Mouse (Mus musculus) limb, embryonic 12.5 days (tissue): ENCODE data around the gene Sh2d7. TPM values are rescaled to one million over a fixed set of nuclear protein-coding genes. Genes with fewer than 3 reads are reported as not detected.

Experiments
- ATAC-seq: fragments of 200-750 bp; cut with Nextera tagmentation; 2 replicates; pipeline ENCODE4 v1.8.0; 2017; ENCODE audit warnings: low read depth, moderate TSS enrichment; ENCODE audit not compliant: insufficient number of reproducible peaks, insufficient read depth, low FRiP score, low TSS enrichment
- H3K27ac ChIP-seq: fragments of 300-500 bp; sonication (generic); 2 replicates; pipeline ENCODE4 v1.5.1; 2016; ENCODE audit warnings: mild to moderate bottlenecking, moderate library complexity
- H3K27me3 ChIP-seq: fragments of 300-500 bp; sonication (generic); 2 replicates; pipeline ENCODE4 v1.6.1; 2016; ENCODE audit warnings: mild to moderate bottlenecking, moderate library complexity
- H3K36me3 ChIP-seq: fragments of 300-500 bp; sonication (generic); 2 replicates; pipeline ENCODE4 v1.6.1; 2016; ENCODE audit warnings: mild to moderate bottlenecking, moderate library complexity
- H3K4me1 ChIP-seq: fragments of 300-500 bp; sonication (generic); replicated peaks from 2 replicates; pipeline ENCODE4 v1.6.1; 2016
- H3K4me2 ChIP-seq: fragments of 300-500 bp; sonication (generic); 2 replicates; pipeline ENCODE4 v1.6.1; 2016; ENCODE audit warnings: mild to moderate bottlenecking, moderate library complexity
- H3K4me3 ChIP-seq: fragments of 300-500 bp; sonication (generic); replicated peaks from 2 replicates; pipeline ENCODE4 v1.5.1; 2016; ENCODE audit warnings: mild to moderate bottlenecking
- H3K9ac ChIP-seq: fragments of 300-500 bp; sonication (generic); replicated peaks from 2 replicates; pipeline ENCODE4 v1.6.1; 2016; ENCODE audit warnings: mild to moderate bottlenecking, moderate library complexity
- H3K9me3 ChIP-seq: fragments of 300-500 bp; sonication (generic); 2 replicates; pipeline ENCODE4 v1.6.1; 2016; ENCODE audit warnings: mild to moderate bottlenecking, moderate library complexity
- WGBS: fragments of 180-500 bp; shearing (Covaris S2); methylation state at CpG from one replicate; pipeline ENCODE4 v1.1.7; 2016; 5-methylcytosine and 5-hydroxymethylcytosine counted together
- polyA plus RNA-seq: library from polyadenylated mRNA; unstranded; fragments of >200 nt; fragmentation: Nextera tagmentation; extraction: Ambion mirVana; gene quantifications from 2 replicates; pipeline ENCODE4 v1.2.1, GENCODE M21; 2016

Sh2d7 gene
- polyA plus RNA-seq, 1 experiment from 2014 or later, result not detected

GRCm38 (mm10) chr9:54544212-54544953 is 5.6 kb downstream of the Sh2d7 start:
- H3K4me3 ChIP-seq, result no peak overlapping the region
- 0 out of 2 replicates have a peak, but pooled peaks cover 10% of the 10 kb centered on the region for H3K36me3 ChIP-seq
- no peaks in the 10 kb centered on the region; the same call in 1 of the 2 replicates for H3K4me1 ChIP-seq
- H3K9ac ChIP-seq, result no peak overlapping the region
- ATAC-seq, result no peak
- 83% methylated on average over 9 of the region's 9 CpGs for WGBS
- H3K27ac ChIP-seq, result no peak overlapping the region
- no peaks in the 10 kb centered on the region for H3K27me3 ChIP-seq
- H3K9me3 ChIP-seq, result no peaks in the 10 kb centered on the region
- H3K4me2 ChIP-seq, result no peak overlapping the region

- Histone ChIP-seq H3K9ac (no peak overlapping the region), H3K36me3 (0 out of 2 replicates have a peak, but pooled peaks cover 10% of the 10 kb centered on the region), H3K27me3 (no peaks in the 10 kb centered on the region), H3K4me3 (no peak overlapping the region), H3K27ac (no peak overlapping the region), H3K4me2 (no peak overlapping the region), H3K4me1 (no peaks in the 10 kb centered on the region; the same call in 1 of the 2 replicates), H3K9me3 (no peaks in the 10 kb centered on the region)
- no peak for ATAC-seq
- 91% methylated on average over 4 of the region's 4 CpGs for WGBS
These were observed 6.2 kb downstream of the Sh2d7 start for GRCm38 (mm10) chr9:54544954-54545315.

GRCm38 (mm10) chr9:54547536-54547935 is 8.8 kb downstream of the Sh2d7 start:
- no peak overlapping the region for H3K4me3 ChIP-seq
- H3K9ac ChIP-seq, result no peak overlapping the region
- H3K27ac ChIP-seq, result no peak overlapping the region
- no peaks in the 10 kb centered on the region for H3K27me3 ChIP-seq
- H3K36me3 ChIP-seq, result 0 out of 2 replicates have a peak, but pooled peaks cover 10% of the 10 kb centered on the region
- H3K9me3 ChIP-seq, result no peaks in the 10 kb centered on the region
- ATAC-seq, result no peak
- no peaks in the 10 kb centered on the region; the same call in 1 of the 2 replicates for H3K4me1 ChIP-seq
- 23% methylated on average over 5 of the region's 5 CpGs for WGBS
- no peak overlapping the region for H3K4me2 ChIP-seq

GRCm38 (mm10) chr9:54549433-54549832 is 10.6 kb downstream of the Sh2d7 start:
- 0 out of 2 replicates have a peak, but pooled peaks cover 10% of the 10 kb centered on the region for H3K36me3 ChIP-seq
- no peaks in the 10 kb centered on the region for H3K27me3 ChIP-seq
- no peak overlapping the region for H3K9ac ChIP-seq
- WGBS, result 91% methylated on average over 6 of the region's 6 CpGs
- no peak for ATAC-seq
- no peaks in the 10 kb centered on the region for H3K9me3 ChIP-seq
- H3K4me2 ChIP-seq, result no peak overlapping the region
- no peak overlapping the region for H3K27ac ChIP-seq
- H3K4me3 ChIP-seq, result no peak overlapping the region
- no peaks in the 10 kb centered on the region for H3K4me1 ChIP-seq

- WGBS, result 24% methylated on average over 5 of the region's 5 CpGs
- Histone ChIP-seq H3K9ac (no peak overlapping the region), H3K27me3 (no peaks in the 10 kb centered on the region), H3K36me3 (no peaks in the 10 kb centered on the region), H3K27ac (no peak overlapping the region), H3K4me2 (no peak overlapping the region), H3K9me3 (no peaks in the 10 kb centered on the region), H3K4me3 (no peak overlapping the region), H3K4me1 (no peaks in the 10 kb centered on the region)
- 0 out of 2 replicates have a peak, but pooled peaks have one; percentile 53 for ATAC-seq
These were observed 13.6 kb downstream of the Sh2d7 start for GRCm38 (mm10) chr9:54552409-54552808.

- H3K27me3 ChIP-seq, result peaks cover 11% of the 10 kb centered on the region; the same call in 1 of the 2 replicates
- H3K4me1 ChIP-seq, result peaks cover 6% of the 10 kb centered on the region
- no peak overlapping the region for H3K9ac ChIP-seq
- H3K36me3 ChIP-seq, result no peaks in the 10 kb centered on the region
- no peak overlapping the region for H3K4me3 ChIP-seq
- no peak overlapping the region for H3K27ac ChIP-seq
- H3K9me3 ChIP-seq, result no peaks in the 10 kb centered on the region
- no peak for ATAC-seq
- H3K4me2 ChIP-seq, result no peak overlapping the region
- 83% methylated on average over 2 of the region's 2 CpGs for WGBS
These were observed 16.3 kb downstream of the Sh2d7 start for GRCm38 (mm10) chr9:54555044-54555443.

- WGBS, result 73% methylated on average over 8 of the region's 8 CpGs
- ATAC-seq, result no peak
These were observed 19.9 kb downstream of the Sh2d7 start for GRCm38 (mm10) chr9:54558731-54559130.

GRCm38 (mm10) chr9:54559771-54560471 is 21.1 kb downstream of the Sh2d7 start, which contains the start of gene Cib2:
Gene Cib2, minus strand, starts transcription at chr9:54560218.
- no peak within 1 kb of the TSS for H3K27ac ChIP-seq
- 2% methylated on average over 45 of the region's 54 CpGs for whole genome bisulfite sequencing
- peak; percentile 92 for ATAC-seq

More at GRCm38 (mm10) chr9:54558731-54559130, 19.9 kb downstream of the Sh2d7 start:
- no peak overlapping the region for H3K4me2 ChIP-seq
- no peaks in the 10 kb centered on the region for H3K36me3 ChIP-seq
- no peak overlapping the region for H3K4me3 ChIP-seq
- H3K9me3 ChIP-seq, result no peaks in the 10 kb centered on the region
- H3K27ac ChIP-seq, result no peak overlapping the region
- H3K9ac ChIP-seq, result no peak overlapping the region
- H3K27me3 ChIP-seq, result peaks cover 11% of the 10 kb centered on the region; the same call in 1 of the 2 replicates
- H3K4me1 ChIP-seq, result peaks cover 9% of the 10 kb centered on the region

GRCm38 (mm10) chr9:54560831-54561601 is 22.2 kb downstream of the Sh2d7 start:
- Histone ChIP-seq H3K9ac (no peak overlapping the region), H3K27me3 (peaks cover 11% of the 10 kb centered on the region; the same call in 1 of the 2 replicates), H3K4me1 (peaks cover 9% of the 10 kb centered on the region), H3K36me3 (no peaks in the 10 kb centered on the region), H3K27ac (no peak overlapping the region), H3K9me3 (no peaks in the 10 kb centered on the region), H3K4me3 (no peak overlapping the region), H3K4me2 (no peak overlapping the region)
- WGBS, result 85% methylated on average over 8 of the region's 8 CpGs
- ATAC-seq, result no peak

More at GRCm38 (mm10) chr9:54559771-54560471, 21.1 kb downstream of the Sh2d7 start, which contains the start of gene Cib2:
- no peaks in the 10 kb centered on the region for H3K9me3 ChIP-seq
- H3K9ac ChIP-seq, result peak within 1 kb of the TSS; percentile 60
- H3K4me1 ChIP-seq, result peaks cover 9% of the 10 kb centered on the region
- H3K27me3 ChIP-seq, result peaks cover 11% of the 10 kb centered on the region; the same call in 1 of the 2 replicates
- H3K4me3 ChIP-seq, result peak within 1 kb of the TSS; percentile 60
- H3K36me3 ChIP-seq, result no peaks in the 10 kb centered on the region
- peak within 1 kb of the TSS; percentile 81 for H3K4me2 ChIP-seq

GRCm38 (mm10) chr9:54566958-54567357 is 28.2 kb downstream of the Sh2d7 start:
- Histone ChIP-seq H3K36me3 (no peaks in the 10 kb centered on the region), H3K4me2 (no peak overlapping the region), H3K9me3 (no peaks in the 10 kb centered on the region), H3K27ac (0 out of 2 replicates have a peak overlapping the region, but pooled peaks have one; percentile 7), H3K9ac (no peak overlapping the region), H3K4me1 (no peaks in the 10 kb centered on the region), H3K4me3 (no peak overlapping the region), H3K27me3 (no peaks in the 10 kb centered on the region)
- 48% methylated on average over 4 of the region's 4 CpGs for WGBS
- no peak for ATAC-seq
